In genomic region chr2:112881376-112881775, GRCm38 (mm10) we compare ENCODE assay signal across 28 mouse cellular contexts.
DNase-seq lines count a peak whose midpoint lies in the region; ATAC-seq and TF ChIP-seq lines count a peak whose summit lies in the region.
"Had no signal": no experiment of that assay in that cellular context is flagged by ENCODE, and none has a peak within 500 bp of the region (broad histone marks: within the 10 kb centered on the region; RNA-seq: fewer than 3 reads in every experiment).

No protein-coding gene starts in this region.

- H3K36me3 ChIP-seq in lung, embryonic 14.5 days (ENCODE audit: insufficient read depth), result no peaks in the 10 kb centered on the region
- no peaks in the 10 kb centered on the region for H3K36me3 ChIP-seq in intestine, postnatal 0 days (ENCODE audit: control insufficient read depth, insufficient read depth)
- H3K36me3 ChIP-seq: embryonic facial prominence, embryonic 10.5 days; embryonic facial prominence, embryonic 15.5 days; forebrain, embryonic 12.5 days; heart, embryonic 10.5 days; heart, embryonic 15.5 days; hindbrain, embryonic 12.5 days; liver, embryonic 12.5 days; midbrain, embryonic 13.5 days; neural tube, embryonic 15.5 days; stomach, embryonic 15.5 days had no signal

- 42% methylated on average over 1 of the region's 1 CpGs for WGBS in lung, embryonic 14.5 days
- 45% methylated on average over 1 of the region's 1 CpGs for WGBS in intestine, postnatal 0 days

- H3K9ac ChIP-seq in lung, embryonic 14.5 days, result no peak overlapping the region
- H3K9ac ChIP-seq in intestine, postnatal 0 days (ENCODE audit: low read depth, low read length), result no peak overlapping the region
- H3K9ac ChIP-seq: embryonic facial prominence, embryonic 15.5 days; forebrain, embryonic 12.5 days; forebrain, postnatal 0 days; heart, embryonic 15.5 days; hindbrain, embryonic 12.5 days; liver, embryonic 12.5 days; liver, postnatal 0 days; midbrain, embryonic 13.5 days; neural tube, embryonic 15.5 days; stomach, embryonic 15.5 days had no signal

- no peak overlapping the region for H3K4me2 ChIP-seq in lung, embryonic 14.5 days
- H3K4me2 ChIP-seq in intestine, postnatal 0 days (replicated peaks; ENCODE audit: low read depth), result no peak overlapping the region
- H3K4me2 ChIP-seq: embryonic facial prominence, embryonic 15.5 days; forebrain, embryonic 12.5 days; heart, embryonic 15.5 days; hindbrain, embryonic 12.5 days; liver, embryonic 12.5 days; midbrain, embryonic 13.5 days; neural tube, embryonic 15.5 days; stomach, embryonic 15.5 days had no signal

- no peaks in the 10 kb centered on the region for H3K27me3 ChIP-seq in lung, embryonic 14.5 days (ENCODE audit: insufficient read depth, low read length)
- no peaks in the 10 kb centered on the region for H3K27me3 ChIP-seq in intestine, postnatal 0 days (replicated peaks; ENCODE audit: control insufficient read depth, insufficient read depth, low read length)
- H3K27me3 ChIP-seq: CH12.LX; embryonic facial prominence, embryonic 15.5 days; forebrain, embryonic 12.5 days; heart, embryonic 15.5 days; hindbrain, embryonic 12.5 days; liver, embryonic 12.5 days; midbrain, embryonic 13.5 days; neural tube, embryonic 15.5 days; stomach, embryonic 15.5 days had no signal

- no peaks in the 10 kb centered on the region for H3K4me1 ChIP-seq in lung, embryonic 14.5 days (ENCODE audit: insufficient read depth)
- no peaks in the 10 kb centered on the region for H3K4me1 ChIP-seq in intestine, postnatal 0 days (replicated peaks; ENCODE audit: control insufficient read depth, insufficient read depth, low read length)
- H3K4me1 ChIP-seq: embryonic facial prominence, embryonic 10.5 days; embryonic facial prominence, embryonic 15.5 days; heart, embryonic 10.5 days; heart, embryonic 15.5 days; hindbrain, embryonic 12.5 days; liver, embryonic 12.5 days; midbrain, embryonic 13.5 days; stomach, embryonic 15.5 days had no signal

- TF ChIP-seq CTCF in lung, embryonic 14.5 days (IDR thresholded peaks at IDR 0.05; ENCODE audit: low read depth), result no peak
- no peak for TF ChIP-seq CTCF in intestine, postnatal 0 days (IDR thresholded peaks at IDR 0.05; ENCODE audit: low read depth)

- no peak for ATAC-seq in lung, embryonic 14.5 days (ENCODE audit: insufficient read depth)
- no peak for ATAC-seq in intestine, postnatal 0 days
- ATAC-seq: forebrain, postnatal 0 days; intestine, embryonic 16.5 days; liver, embryonic 12.5 days; liver, postnatal 0 days; lung, postnatal 0 days; midbrain, embryonic 13.5 days had no signal

- H3K27ac ChIP-seq in lung, embryonic 14.5 days (ENCODE audit: low read depth), result no peak overlapping the region
- no peak overlapping the region for H3K27ac ChIP-seq in intestine, postnatal 0 days (ENCODE audit: low read depth, low read length)
- H3K27ac ChIP-seq: embryonic facial prominence, embryonic 10.5 days; embryonic facial prominence, embryonic 15.5 days; forebrain, embryonic 12.5 days; heart, embryonic 10.5 days; heart, embryonic 15.5 days; hindbrain, embryonic 12.5 days; liver, embryonic 12.5 days; macrophage; midbrain, embryonic 13.5 days; neural tube, embryonic 15.5 days; stomach, embryonic 15.5 days had no signal

- H3K9me3 ChIP-seq in lung, embryonic 14.5 days (ENCODE audit: low read depth, low read length), result no peaks in the 10 kb centered on the region
- H3K9me3 ChIP-seq in intestine, postnatal 0 days (ENCODE audit: control insufficient read depth), result no peaks in the 10 kb centered on the region
- H3K9me3 ChIP-seq: embryonic facial prominence, embryonic 10.5 days; embryonic facial prominence, embryonic 15.5 days; forebrain, embryonic 12.5 days; heart, embryonic 10.5 days; heart, embryonic 15.5 days; hindbrain, embryonic 12.5 days; liver, embryonic 12.5 days; midbrain, embryonic 13.5 days; neural tube, embryonic 15.5 days; stomach, embryonic 15.5 days had no signal

- H3K4me3 ChIP-seq in lung, embryonic 14.5 days (ENCODE audit: low read depth, low read length), result no peak overlapping the region
- H3K4me3 ChIP-seq in intestine, postnatal 0 days (ENCODE audit: low read depth, low read length), result no peak overlapping the region
- H3K4me3 ChIP-seq: embryonic facial prominence, embryonic 10.5 days; embryonic facial prominence, embryonic 15.5 days; forebrain, embryonic 12.5 days; heart, embryonic 10.5 days; heart, embryonic 15.5 days; hindbrain, embryonic 12.5 days; liver, embryonic 12.5 days; midbrain, embryonic 13.5 days; neural tube, embryonic 15.5 days; stomach, embryonic 15.5 days had no signal

- peak; percentile 6 for DNase-seq in lung, embryonic 14.5 days
- no peak for DNase-seq in lung, postnatal 4 days
- peak; percentile 34 for DNase-seq in cerebellum, adult 11-12 months
- DNase-seq in cerebellum, adult 9-11 months, result peak; percentile 44
- no peak for DNase-seq in spleen, postnatal 10 days (ENCODE audit: low spot score in 2 of 2)
- DNase-seq: adrenal gland, adult 8-10 months; forebrain, postnatal 0 days; kidney, adult 9 months; kidney, postnatal 25 days; left cerebral cortex, postnatal 4 days; liver, postnatal 0 days; retina, postnatal 1 day; right cerebral cortex, postnatal 14 days had no signal

Comparison
In these comparisons a context has a peak if more than half of its experiments do, and no peak if none do; other contexts are left out.
1. DNase-seq: peak in lung, embryonic 14.5 days (single experiment), cerebellum, adult 11-12 months (single experiment) and cerebellum, adult 9-11 months (single experiment); none in lung, postnatal 4 days (0 of 2) and spleen, postnatal 10 days (0 of 2).